Comparison of ENCODE assay signal across 9 mouse cellular contexts in the genomic region with DNA sequence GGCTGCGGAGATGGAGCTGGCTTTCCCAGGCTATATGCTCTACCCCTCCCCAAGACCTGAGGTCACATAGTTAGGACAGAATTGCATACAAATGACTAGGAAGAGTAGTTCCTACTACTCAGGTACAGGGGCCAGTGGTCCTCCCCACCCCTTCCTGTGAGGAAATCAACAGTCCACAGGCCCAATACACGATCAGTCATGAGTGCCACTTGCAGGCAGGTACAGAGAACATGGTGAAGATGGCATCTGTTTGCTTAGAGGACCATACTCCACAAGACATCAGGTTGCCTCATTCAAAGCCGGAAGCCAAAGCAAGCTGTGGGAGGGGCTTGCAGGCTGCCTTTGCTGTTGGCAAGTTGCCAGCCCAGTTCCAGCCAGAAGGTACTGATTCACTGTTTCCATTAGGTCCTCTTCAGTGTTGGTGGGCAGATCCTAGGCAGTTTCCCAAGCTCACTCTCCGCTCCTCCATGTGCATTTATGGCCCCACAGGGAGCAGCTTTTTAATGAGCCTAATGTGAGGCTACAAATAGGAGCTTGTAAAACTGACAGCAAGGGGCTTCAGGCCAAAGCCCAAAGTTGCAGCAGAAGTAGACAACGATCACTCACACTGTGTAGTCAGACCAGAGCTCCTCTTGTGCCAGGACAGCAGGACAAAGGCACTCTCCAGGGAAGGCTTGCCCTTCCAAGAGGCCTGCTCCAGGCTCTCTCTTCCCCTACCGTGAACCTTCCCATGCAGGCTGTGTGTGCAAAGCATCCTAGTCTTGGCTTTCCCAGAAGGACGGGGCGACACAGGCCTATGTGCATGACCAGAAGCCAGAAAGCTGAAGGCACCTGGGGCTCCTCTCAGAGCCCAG.
DNase-seq lines count a peak whose midpoint lies in the region; ATAC-seq lines count a peak whose summit lies in the region.
"Had no signal": no experiment of that assay in that cellular context is flagged by ENCODE, and none has a peak within 500 bp of the region (broad histone marks: within the 10 kb centered on the region; RNA-seq: fewer than 3 reads in every experiment).

No protein-coding gene starts in this region.

- no peak overlapping the region for H3K9ac ChIP-seq in intestine, embryonic 16.5 days (ENCODE audit: low read depth, low read length)
- H3K9ac ChIP-seq in limb, embryonic 12.5 days (replicated peaks) = 0 out of 2 replicates have a peak overlapping the region, but pooled peaks have one; percentile 12
- H3K9ac ChIP-seq: stomach, embryonic 15.5 days had no signal

- no peaks in the 10 kb centered on the region for H3K36me3 ChIP-seq in intestine, embryonic 16.5 days (ENCODE audit: control insufficient read depth, insufficient read depth, low read length)
- no peaks in the 10 kb centered on the region for H3K36me3 ChIP-seq in limb, embryonic 12.5 days
- H3K36me3 ChIP-seq: stomach, embryonic 15.5 days had no signal

- no peak overlapping the region for H3K4me2 ChIP-seq in intestine, embryonic 16.5 days (ENCODE audit: low read depth, low read length)
- H3K4me2 ChIP-seq in limb, embryonic 12.5 days = 0 out of 2 replicates have a peak overlapping the region, but pooled peaks have one; percentile 13
- H3K4me2 ChIP-seq: stomach, embryonic 15.5 days had no signal

- 51% methylated on average over 8 of the region's 8 CpGs for WGBS in intestine, embryonic 16.5 days
- WGBS in limb, embryonic 12.5 days = 44% methylated on average over 8 of the region's 8 CpGs

- peaks cover 9% of the 10 kb centered on the region for H3K4me1 ChIP-seq in intestine, embryonic 16.5 days (ENCODE audit: control insufficient read depth, insufficient read depth, low read length)
- H3K4me1 ChIP-seq in limb, embryonic 12.5 days (replicated peaks) = peaks cover 37% of the 10 kb centered on the region
- H3K4me1 ChIP-seq: stomach, embryonic 15.5 days had no signal

- H3K27me3 ChIP-seq in intestine, embryonic 16.5 days (replicated peaks; ENCODE audit: control insufficient read depth, insufficient read depth, low read length) = no peaks in the 10 kb centered on the region
- 0 out of 2 replicates have a peak, but pooled peaks cover 2% of the 10 kb centered on the region for H3K27me3 ChIP-seq in limb, embryonic 12.5 days
- H3K27me3 ChIP-seq: stomach, embryonic 15.5 days had no signal

- DNase-seq in kidney, adult 11 months = peak; percentile 21
- no peak for DNase-seq in kidney, adult 18-20 months
- DNase-seq in ZHBTc4 (ENCODE audit: low read depth, low spot score) = peak; percentile 74
- peak; percentile 20 to 35 for DNase-seq in gastrocnemius, postnatal 36 days
- DNase-seq in right cerebral cortex, adult 18-20 months = peak; percentile 50
- no peak for DNase-seq in natural killer cell, adult 2 months (ENCODE audit: low spot score in 2 of 2)

- no peak overlapping the region for H3K4me3 ChIP-seq in intestine, embryonic 16.5 days (ENCODE audit: low read length)
- no peak overlapping the region for H3K4me3 ChIP-seq in limb, embryonic 12.5 days (replicated peaks)
- H3K4me3 ChIP-seq: stomach, embryonic 15.5 days had no signal

- no peaks in the 10 kb centered on the region for H3K9me3 ChIP-seq in intestine, embryonic 16.5 days (ENCODE audit: control insufficient read depth, low read length)
- no peaks in the 10 kb centered on the region for H3K9me3 ChIP-seq in limb, embryonic 12.5 days
- H3K9me3 ChIP-seq: stomach, embryonic 15.5 days had no signal

- intact Hi-C loops in gastrocnemius, postnatal 36 days (cut with DNase I) = no loop called here

- ATAC-seq in intestine, embryonic 16.5 days = peak; percentile 56
- peak; percentile 69 for ATAC-seq in limb, embryonic 12.5 days (ENCODE audit: insufficient number of reproducible peaks, insufficient read depth, low FRiP score, low TSS enrichment, low read depth)

- no peak overlapping the region for H3K27ac ChIP-seq in intestine, embryonic 16.5 days (ENCODE audit: low read length)
- 0 out of 2 replicates have a peak overlapping the region, but pooled peaks have one; percentile 26 for H3K27ac ChIP-seq in limb, embryonic 12.5 days
- H3K27ac ChIP-seq: stomach, embryonic 15.5 days had no signal

Comparison
In these comparisons a context has a peak if more than half of its experiments do, and no peak if none do; other contexts are left out.
1. DNase-seq: peak in kidney, adult 11 months (single experiment), ZHBTc4 (single experiment), gastrocnemius, postnatal 36 days (2 of 2) and right cerebral cortex, adult 18-20 months (single experiment); none in kidney, adult 18-20 months (single experiment) and natural killer cell, adult 2 months (0 of 2).